Mouse (Mus musculus): Measurements from ENCODE around the gene Olfr141. TPM values are rescaled to one million over a fixed set of nuclear protein-coding genes. Genes with fewer than 3 reads are reported as not detected.

The Olfr141 gene
- total RNA-seq (2022) = not detected

GRCm38 (mm10) chr2:86809918-86810317 lies at the start of gene Olfr141:
Gene Olfr141, minus strand, starts transcription at chr2:86810018.
- DNase-seq = no peak

- no peak for DNase-seq
Observed at GRCm38 (mm10) chr2:86851596-86851995, 41.8 kb upstream of the Olfr141 start, which contains the start of gene Olfr1095. Gene Olfr1095, minus strand, starts transcription at chr2:86851696.

DNA sequence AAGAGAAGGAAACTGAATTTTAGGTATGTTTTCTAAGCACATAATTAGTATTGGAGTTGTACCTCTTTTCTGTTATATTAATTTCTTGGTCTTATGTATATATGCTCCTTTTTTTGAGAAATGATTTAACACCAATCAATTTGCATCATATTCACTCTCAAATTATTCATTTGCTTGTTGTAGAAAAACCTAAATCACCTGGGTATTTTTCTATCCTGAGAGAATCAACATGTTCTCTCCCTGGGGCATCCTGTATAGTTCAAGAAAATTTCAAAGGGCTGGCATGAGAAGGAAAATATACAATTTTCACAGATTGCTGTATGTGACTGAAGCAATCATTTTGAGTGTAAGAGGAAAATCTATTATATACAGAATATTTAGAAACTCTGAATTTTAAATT lies 14.5 kb upstream of the Olfr141 start, which contains the start of gene Olfr1094:
Gene Olfr1094, plus strand, starts transcription at position 301 of the 400 bp plus-strand sequence.
- DNase-seq = no peak

DNA sequence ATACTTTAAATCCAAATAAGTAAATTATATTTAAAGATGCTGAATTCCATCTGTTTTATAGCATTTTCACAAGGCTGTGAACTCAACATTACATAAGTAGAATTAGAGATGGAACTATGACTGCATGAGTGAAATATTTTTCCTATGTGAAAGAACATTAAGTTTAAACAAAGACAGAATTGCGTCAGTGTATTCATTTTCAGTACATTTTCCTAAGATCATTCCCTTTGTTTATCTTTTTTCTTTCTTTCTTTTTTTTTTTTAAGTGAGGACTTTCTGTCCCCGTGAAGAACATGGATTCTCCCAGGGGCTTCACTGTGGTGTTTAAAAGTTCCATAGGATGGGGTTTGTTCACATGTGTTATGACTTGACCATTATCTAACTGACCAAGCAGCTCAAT lies 27.6 kb downstream of the Olfr141 start, which contains the start of gene Olfr1093:
Gene Olfr1093, plus strand, starts transcription at position 301 of the 400 bp plus-strand sequence.
- no peak for DNase-seq

DNA sequence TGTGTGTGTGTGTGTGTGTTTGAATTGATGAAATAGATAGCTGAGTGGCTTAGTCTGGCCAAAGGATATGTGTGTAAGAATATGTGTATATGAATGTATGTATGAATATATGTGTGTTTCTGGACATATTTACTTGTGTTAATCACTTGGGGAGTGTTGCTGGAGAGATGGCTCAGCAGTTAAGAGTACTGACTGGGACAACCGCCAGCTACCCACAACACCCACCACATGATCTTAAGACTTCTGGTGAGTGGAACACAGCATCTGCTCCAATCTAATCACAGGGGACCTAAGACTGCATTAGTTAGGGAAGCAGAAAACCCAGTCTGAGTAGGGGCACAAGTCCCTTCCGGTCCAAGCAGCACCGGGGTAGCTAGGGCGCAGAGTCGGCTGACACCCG lies 48.8 kb downstream of the Olfr141 start:
- no peak for DNase-seq

GRCm38 (mm10) chr2:86758893-86759292 lies 50.9 kb downstream of the Olfr141 start, which contains the start of gene Olfr1090:
Gene Olfr1090, minus strand, starts transcription at chr2:86758993.
- no peak for DNase-seq

Other genes with a start within 250 kb of the Olfr141 start
- gene Olfr1082, start 211.1 kb downstream of the Olfr141 start, total RNA-seq (2022) = not detected
- gene Olfr1084, start 170.3 kb downstream of the Olfr141 start, total RNA-seq (2022) = not detected
- gene Olfr1085, start 148.0 kb downstream of the Olfr141 start, total RNA-seq (2022) = not detected
- gene Olfr1086, start 129.9 kb downstream of the Olfr141 start, total RNA-seq (2022) = not detected
- gene Olfr1087, start 111.6 kb downstream of the Olfr141 start, total RNA-seq (2022) = not detected
- not detected for gene Olfr1089, start 76.3 kb downstream of the Olfr141 start, total RNA-seq (2022)
- gene Olfr1090, start 51.0 kb downstream of the Olfr141 start, total RNA-seq (2022) = not detected
- gene Olfr1093, start 27.5 kb downstream of the Olfr141 start, total RNA-seq (2022) = not detected
- not detected for gene Olfr1094, start 14.6 kb upstream of the Olfr141 start, total RNA-seq (2022)
- not detected for gene Olfr1095, start 41.7 kb upstream of the Olfr141 start, total RNA-seq (2022)
- gene Gm13723, start 64.8 kb upstream of the Olfr141 start, total RNA-seq (2022) = not detected
- not detected for gene Olfr1097, start 82.2 kb upstream of the Olfr141 start, total RNA-seq (2022)
- gene Olfr1098, start 114.5 kb upstream of the Olfr141 start, total RNA-seq (2022) = not detected
- gene Olfr1099, start 150.7 kb upstream of the Olfr141 start, total RNA-seq (2022) = not detected
- gene Olfr1100, start 169.9 kb upstream of the Olfr141 start, total RNA-seq (2022) = not detected
- gene Olfr1101, start 181.2 kb upstream of the Olfr141 start, total RNA-seq (2022) = not detected
- gene Olfr1102, start 188.4 kb upstream of the Olfr141 start, total RNA-seq (2022) = not detected
- not detected for gene Olfr1104, start 217.1 kb upstream of the Olfr141 start, total RNA-seq (2022)
- not detected for gene Olfr1105, start 226.5 kb upstream of the Olfr141 start, total RNA-seq (2022)
- not detected for gene Olfr1106, start 242.3 kb upstream of the Olfr141 start, total RNA-seq (2022)